Mouse (Mus musculus): ENCODE data around the gene Nr1i3.

DNA sequence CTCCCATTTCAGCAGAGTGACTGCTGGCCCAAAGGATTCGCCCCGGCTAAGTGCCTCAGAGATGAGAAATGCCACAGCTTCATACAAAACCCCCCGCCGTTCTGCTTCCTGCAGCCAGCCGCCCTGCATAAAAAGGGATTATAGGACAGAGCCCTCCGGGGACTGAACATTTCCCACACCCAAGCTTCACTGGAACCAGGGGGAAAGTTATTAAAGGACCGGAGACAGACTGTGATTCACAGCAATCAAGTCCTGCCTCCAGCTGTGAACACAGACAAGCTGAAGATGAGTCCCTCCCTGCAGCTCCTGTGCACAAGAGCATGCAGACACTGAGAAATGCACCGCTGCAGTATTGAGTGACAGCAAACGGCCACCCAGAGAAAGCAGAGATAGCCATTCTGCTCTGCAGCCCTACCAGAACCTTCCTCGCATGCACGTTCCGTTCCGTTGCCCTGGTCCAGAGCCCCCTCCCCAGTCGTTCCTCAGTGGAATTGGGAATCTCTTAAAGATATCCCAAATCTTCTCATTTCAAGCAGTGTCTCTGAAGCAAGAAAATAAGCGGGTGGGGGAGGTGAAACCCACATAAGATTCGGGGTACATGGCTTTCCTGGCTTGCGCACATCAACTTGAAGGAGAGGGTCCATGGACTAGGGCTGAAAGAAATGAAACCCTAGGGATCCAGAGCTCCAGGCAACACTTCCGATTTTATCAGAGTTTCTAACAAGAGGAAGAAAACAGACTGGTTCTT is 20.5 kb upstream of the Nr1i3 start:
- TF ChIP-seq CTCF (IDR thresholded peaks at IDR 0.05; ENCODE audit: low read depth, low read length) (no peak), POLR2A (IDR thresholded peaks at IDR 0.05; ENCODE audit: borderline replicate concordance, low read depth, low read length) (no peak)
